Mouse (Mus musculus): ENCODE measurements around the gene Dnmt3b.
A peak's percentile ranks its signal among the peaks of the same experiment; 100 is the strongest.
"Not testable (repeated sequence)": the region's sequence is repeated elsewhere in the genome, so short reads cannot be mapped to it uniquely, and the experiment has no call there.

Gene Dnmt3b

GRCm38 (mm10) chr2:153712646-153713091 is 63.4 kb downstream of the Dnmt3b start:
- DNase-seq (ENCODE audit: low spot score in 2 of 2), result peak; percentile 3 to 8

- DNase-seq (ENCODE audit: low spot score in 2 of 2), result peak; percentile 39 to 48
Measured at GRCm38 (mm10) chr2:153713227-153713626, 64.0 kb downstream of the Dnmt3b start.

GRCm38 (mm10) chr2:153717861-153718260 is 68.6 kb downstream of the Dnmt3b start:
- not testable (repeated sequence) for DNase-seq (ENCODE audit: low spot score in 2 of 2)

GRCm38 (mm10) chr2:153723098-153723497 is 73.8 kb downstream of the Dnmt3b start:
- DNase-seq (ENCODE audit: low spot score in 2 of 2), result no peak

- no peak for DNase-seq (ENCODE audit: low spot score in 2 of 2)
Measured at GRCm38 (mm10) chr2:153724424-153724823, 75.2 kb downstream of the Dnmt3b start.

- no peak for DNase-seq (ENCODE audit: low spot score in 2 of 2)
Measured at GRCm38 (mm10) chr2:153724871-153725270, 75.6 kb downstream of the Dnmt3b start.

GRCm38 (mm10) chr2:153725291-153725690 is 76.0 kb downstream of the Dnmt3b start:
- no peak for DNase-seq (ENCODE audit: low spot score in 2 of 2)

- DNase-seq (ENCODE audit: low spot score in 2 of 2), result no peak
Measured at GRCm38 (mm10) chr2:153734033-153734432, 84.8 kb downstream of the Dnmt3b start.

All from right cerebral cortex, postnatal 36 days (tissue).